Mouse (Mus musculus) embryonic stem cell, embryonic (primary cell): ENCODE data around the gene Plxna2.

Source experiments
- CTCF ChIA-PET, 4 experiments: fragments of 300-600 bp in 2 of 4; fragments of 350-600 bp in 2 of 4; sonication (Branson Sonifier 250); formaldehyde crosslinking; loops; one replicate each; lab custom pipeline; 2022; ENCODE audit warnings: inconsistent platforms in 2 of 4; lab: Charles Lee
- POLR2A ChIA-PET, 4 experiments: fragments of 300-600 bp in 2 of 4; fragments of 350-600 bp in 2 of 4; sonication (Branson Sonifier 250); formaldehyde crosslinking; loops; one replicate each; lab custom pipeline; 2022; ENCODE audit warnings: antibody characterized with exemption in 4 of 4, inconsistent platforms in 1 of 4; lab: Charles Lee

Gene Plxna2

DNA sequence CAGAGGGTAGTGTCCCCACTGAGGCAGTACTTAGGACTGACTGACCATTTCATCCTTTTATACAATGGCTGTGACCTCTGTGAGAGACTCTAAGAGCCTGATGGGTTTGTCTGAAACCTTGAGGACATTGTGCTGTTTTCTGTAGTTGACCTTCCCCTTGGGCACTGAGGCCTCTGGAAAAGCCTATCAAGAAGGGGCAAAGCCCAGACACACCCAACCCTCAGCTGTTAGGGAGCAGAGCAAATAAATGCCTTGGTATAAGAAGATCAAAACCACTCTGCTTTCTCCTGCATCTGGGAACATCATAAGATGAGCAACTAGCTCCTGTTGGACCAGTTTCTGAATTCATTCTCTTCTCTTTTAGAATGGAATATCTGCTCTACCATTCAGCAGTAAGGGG lies 191.6 kb downstream of the Plxna2 start:
- ChIA-PET CTCF (no interaction called here), POLR2A (no interaction called here)

- POLR2A ChIA-PET, result no interaction called here
- CTCF ChIA-PET, result interaction anchor here in 1 of 4 experiments (0.9 kb wide), 1 partner anchor 195 kb away, joined by 3 read pairs; no protein-coding TSS in a partner anchor
Measured at GRCm38 (mm10) chr1:194814187-194814586, 196.2 kb downstream of the Plxna2 start.

GRCm38 (mm10) chr1:194815547-194815946 lies 197.5 kb downstream of the Plxna2 start:
- POLR2A ChIA-PET, result interaction anchor here in 1 of 4 experiments (1.1 kb wide), 1 partner anchor 10 kb away, joined by 4 read pairs; no protein-coding TSS in a partner anchor
- CTCF ChIA-PET, result interaction anchor here in 2 of 4 experiments (1.7 to 2.2 kb wide), 2 partner anchors 17 to 61 kb away, joined by 6 to 17 read pairs; no protein-coding TSS in a partner anchor

DNA sequence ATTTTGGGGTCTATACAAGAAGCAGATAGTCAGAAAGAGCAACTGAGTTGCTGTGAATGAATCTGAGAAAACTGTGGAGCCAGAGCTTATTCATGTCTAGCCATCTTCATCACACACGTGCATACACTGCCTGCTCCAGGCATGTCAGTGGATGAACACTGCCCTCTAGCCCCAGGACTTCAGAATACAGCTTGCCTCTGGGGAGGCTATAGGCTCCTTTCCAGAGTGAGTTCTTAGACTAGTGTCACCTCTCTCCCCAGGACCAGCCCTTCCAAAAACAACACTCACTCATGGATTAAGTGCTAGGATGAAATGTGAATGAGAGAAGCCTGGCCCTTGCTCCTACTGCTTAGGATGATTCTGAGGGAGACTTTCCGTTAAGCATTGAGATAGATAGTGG lies 198.9 kb downstream of the Plxna2 start:
- POLR2A ChIA-PET, result interaction anchor here in 2 of 4 experiments (0.7 to 1.1 kb wide), 4 partner anchors 8 to 197 kb away, joined by 3 to 4 read pairs (median 4); no protein-coding TSS in a partner anchor
- CTCF ChIA-PET, result interaction anchor here (0.5 to 2.2 kb wide), 43 partner anchors 8 to 1431 kb away, joined by 3 to 23 read pairs (median 4); no protein-coding TSS in a partner anchor

DNA sequence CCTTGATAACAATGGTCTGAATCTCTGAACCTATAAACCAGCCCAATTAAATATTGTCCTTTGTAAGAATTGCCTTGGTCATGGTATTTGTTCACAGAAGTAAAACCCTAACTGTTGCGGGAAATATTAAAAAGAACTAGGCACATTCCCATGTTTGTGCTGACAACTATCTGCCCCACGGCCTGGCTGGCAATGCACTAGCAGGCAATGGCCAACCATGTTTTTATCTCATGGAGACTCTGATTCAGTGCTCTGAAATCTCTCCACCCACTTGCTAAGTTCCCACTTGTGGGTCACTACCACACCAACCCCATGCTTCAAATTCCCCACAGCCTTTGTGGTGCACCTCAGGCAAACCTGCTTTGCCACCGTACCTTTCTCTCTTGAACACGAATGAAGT lies 202.9 kb downstream of the Plxna2 start:
- ChIA-PET POLR2A (no interaction called here), CTCF (no interaction called here)

GRCm38 (mm10) chr1:194821721-194822120 lies 203.7 kb downstream of the Plxna2 start:
- CTCF ChIA-PET, result no interaction called here
- POLR2A ChIA-PET, result interaction anchor here in 2 of 4 experiments (0.5 to 0.8 kb wide), 2 partner anchors 9 to 446 kb away, joined by 3 read pairs; no protein-coding TSS in a partner anchor

DNA sequence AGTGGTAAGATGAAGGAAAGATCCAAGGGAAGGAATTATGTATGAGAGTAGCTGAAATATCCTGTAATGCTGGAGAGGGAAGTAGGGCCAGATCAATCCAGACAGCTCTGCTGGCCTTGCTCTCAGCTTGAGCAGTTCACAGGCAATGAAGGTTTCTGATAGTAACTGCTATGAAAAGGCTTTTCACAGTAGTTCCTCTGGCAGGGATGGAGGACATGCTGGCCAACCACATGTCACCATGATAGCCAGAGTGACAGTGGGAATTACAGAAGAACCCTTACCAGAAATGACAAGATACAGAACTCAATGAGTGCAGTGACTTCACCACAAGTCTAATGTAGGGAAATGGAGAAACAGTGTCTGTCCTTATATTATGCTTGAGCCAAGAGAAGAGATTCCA lies 210.3 kb downstream of the Plxna2 start:
- CTCF ChIA-PET, result no interaction called here
- POLR2A ChIA-PET, result no interaction called here

GRCm38 (mm10) chr1:194835238-194835637 lies 217.2 kb downstream of the Plxna2 start:
- CTCF ChIA-PET, result no interaction called here

DNA sequence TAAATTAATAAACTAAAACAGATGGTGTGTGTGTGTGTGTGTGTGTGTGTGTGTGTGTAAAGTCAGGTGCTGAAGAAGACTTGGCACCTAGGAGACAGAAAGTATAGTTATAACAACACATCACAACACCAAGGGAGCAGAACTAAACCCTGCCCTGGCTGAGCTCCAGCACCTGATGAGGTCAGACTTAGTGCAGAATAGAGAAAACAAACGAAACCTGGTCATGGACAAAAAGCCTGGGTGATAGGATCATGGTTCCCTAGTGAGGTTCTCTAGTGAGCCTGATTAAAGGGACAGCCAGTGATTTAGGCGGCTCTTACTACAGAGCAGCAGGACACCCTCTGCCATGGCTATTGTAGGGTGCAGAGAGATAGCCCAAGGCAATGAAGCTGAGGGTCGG lies 218.2 kb downstream of the Plxna2 start:
- CTCF ChIA-PET, result no interaction called here
- POLR2A ChIA-PET, result no interaction called here

More at GRCm38 (mm10) chr1:194835238-194835637, 217.2 kb downstream of the Plxna2 start:
- POLR2A ChIA-PET, result interaction anchor here in 1 of 4 experiments (0.5 kb wide), 1 partner anchor 187 kb away, joined by 8 read pairs; no protein-coding TSS in a partner anchor

DNA sequence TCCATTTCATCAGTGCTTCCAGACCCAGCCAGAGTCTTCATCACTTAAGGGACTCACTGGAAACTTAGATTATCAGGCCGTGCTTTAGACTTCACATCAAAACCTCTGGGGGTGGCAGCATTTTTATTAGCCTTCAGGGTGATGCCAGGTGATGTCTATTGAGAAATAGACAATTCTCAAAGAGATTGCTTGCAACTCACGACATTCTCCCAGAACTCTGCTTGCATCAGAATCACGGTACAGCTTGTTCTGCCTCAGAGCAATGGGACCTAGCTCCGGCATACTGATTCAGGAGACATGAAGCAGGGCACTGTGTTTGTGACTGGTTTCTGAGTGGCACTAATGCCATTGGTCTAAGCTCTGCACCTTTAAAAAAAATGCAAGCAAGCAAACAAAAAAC lies 218.7 kb downstream of the Plxna2 start:
- POLR2A ChIA-PET, result no interaction called here
- CTCF ChIA-PET, result interaction anchor here in 1 of 4 experiments (0.6 to 0.9 kb wide), 2 partner anchors 18 to 137 kb away, joined by 3 to 4 read pairs; no protein-coding TSS in a partner anchor

GRCm38 (mm10) chr1:194839230-194839910 lies 221.4 kb downstream of the Plxna2 start:
- POLR2A ChIA-PET, result no interaction called here
- CTCF ChIA-PET, result interaction anchor here in 3 of 4 experiments (0.6 to 2.2 kb wide), 3 partner anchors 23 to 189 kb away, joined by 3 to 7 read pairs (median 3); no protein-coding TSS in a partner anchor

DNA sequence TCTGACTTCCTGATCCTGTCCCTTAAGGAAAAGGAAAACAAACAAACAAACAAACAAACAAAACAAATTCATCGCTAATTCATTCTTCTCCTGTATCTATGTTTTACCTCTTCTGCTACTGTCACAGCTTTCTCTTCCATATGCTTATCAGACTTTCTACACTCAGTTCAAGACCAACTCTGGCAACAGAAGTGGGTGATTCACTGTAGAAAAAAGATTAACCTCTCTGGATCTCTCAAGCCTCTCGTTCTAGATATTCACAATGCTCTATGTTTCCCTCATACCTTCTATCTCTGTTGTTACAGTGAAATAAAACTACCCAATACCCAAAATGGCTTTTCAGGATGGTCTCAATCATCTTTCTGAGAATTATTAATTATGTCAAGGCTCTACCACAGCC lies 225.0 kb downstream of the Plxna2 start:
- ChIA-PET CTCF (interaction anchor here in 3 of 4 experiments (0.5 to 1.2 kb wide), 3 partner anchors 39 to 1254 kb away, joined by 3 to 7 read pairs (median 3); no protein-coding TSS in a partner anchor), POLR2A (no interaction called here)

- POLR2A ChIA-PET, result no interaction called here
- CTCF ChIA-PET, result no interaction called here
Measured at GRCm38 (mm10) chr1:194847014-194847413, 229.0 kb downstream of the Plxna2 start.

GRCm38 (mm10) chr1:194851242-194852064 lies 233.4 kb downstream of the Plxna2 start:
- ChIA-PET CTCF (interaction anchor here in 1 of 4 experiments (0.5 kb wide), 1 partner anchor 1637 kb away, joined by 3 read pairs; no protein-coding TSS in a partner anchor), POLR2A (no interaction called here)

DNA sequence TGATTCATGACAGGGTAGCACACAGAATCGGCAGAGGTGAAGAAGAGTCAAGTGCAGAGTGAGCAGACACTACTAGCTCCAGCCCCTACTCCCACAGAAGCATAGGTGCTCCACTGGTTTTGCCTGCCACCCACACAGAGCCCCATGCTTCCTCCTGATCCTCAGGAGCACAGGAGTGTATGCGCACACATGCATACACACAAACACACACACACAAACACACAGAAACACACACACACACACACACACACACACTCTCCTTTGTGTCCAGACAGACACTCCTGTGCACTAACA lies 234.0 kb downstream of the Plxna2 start:
- CTCF ChIA-PET, result no interaction called here
- POLR2A ChIA-PET, result no interaction called here
